Comparison of ENCODE assay signal across 8 mouse cellular contexts in the genomic region with DNA sequence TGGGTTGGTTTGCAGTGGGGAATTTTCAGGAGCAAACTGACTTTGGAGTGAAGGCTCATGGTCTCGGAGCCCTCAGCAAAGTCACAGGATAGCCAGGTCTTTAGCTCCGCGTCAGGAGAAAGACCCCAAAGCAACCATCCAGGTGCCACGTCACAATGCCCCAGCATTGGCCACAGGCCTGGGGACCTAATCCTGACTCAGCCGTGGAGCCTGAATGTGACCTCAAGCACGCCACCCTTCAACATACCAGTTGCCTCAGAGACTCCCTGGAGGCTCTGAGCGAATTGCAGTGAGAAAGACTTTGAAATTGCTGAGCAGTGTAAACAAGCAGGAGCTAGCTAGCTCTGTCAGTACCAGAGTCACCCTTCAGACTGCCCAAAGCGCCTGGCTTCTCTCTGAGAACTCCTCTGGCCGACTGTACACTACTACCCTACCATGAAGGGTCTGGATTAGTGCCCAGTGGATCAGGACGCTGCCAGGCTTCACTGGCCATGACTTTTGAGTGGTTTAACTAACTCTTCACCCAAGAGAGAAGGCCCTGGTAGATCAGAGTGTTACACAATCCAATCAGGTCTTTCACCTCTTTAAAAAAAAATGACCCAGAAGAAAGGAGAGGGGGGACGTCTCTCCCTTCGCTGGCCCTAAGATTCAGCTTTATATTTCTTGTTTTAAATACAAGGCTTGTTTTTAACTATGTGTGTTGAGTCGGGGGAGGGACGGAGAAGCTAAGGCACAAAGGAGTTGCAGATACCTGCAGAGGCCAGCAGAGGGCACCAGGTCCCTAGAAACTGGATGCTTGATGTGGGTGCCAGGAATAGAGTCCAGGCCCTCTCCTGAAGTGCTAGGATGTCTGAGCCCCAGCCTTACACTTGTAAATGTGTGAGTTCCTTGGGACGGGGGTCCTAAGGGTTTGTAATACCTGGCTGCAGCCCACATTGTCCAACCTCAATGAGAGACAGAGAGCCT. TPM values are rescaled to one million over a fixed set of nuclear protein-coding genes. Genes with fewer than 3 reads are reported as not detected.
DNase-seq lines count a peak whose midpoint lies in the region; ATAC-seq lines count a peak whose summit lies in the region.

No protein-coding gene starts in this region.

- no peak overlapping the region for H3K27ac ChIP-seq in forebrain, embryonic 11.5 days (ENCODE audit: low read depth, low read length)
- no peak overlapping the region for H3K27ac ChIP-seq in forebrain, embryonic 12.5 days

- no peaks in the 10 kb centered on the region for H3K9me3 ChIP-seq in forebrain, embryonic 11.5 days (ENCODE audit: control insufficient read depth, low read length)
- no peaks in the 10 kb centered on the region for H3K9me3 ChIP-seq in forebrain, embryonic 12.5 days

- H3K4me3 ChIP-seq in forebrain, embryonic 11.5 days (ENCODE audit: low read depth, low read length) = no peak overlapping the region
- no peak overlapping the region for H3K4me3 ChIP-seq in forebrain, embryonic 12.5 days (replicated peaks)

- H3K9ac ChIP-seq in forebrain, embryonic 11.5 days (ENCODE audit: low read length) = no peak overlapping the region
- no peak overlapping the region for H3K9ac ChIP-seq in forebrain, embryonic 12.5 days

- no peaks in the 10 kb centered on the region for H3K36me3 ChIP-seq in forebrain, embryonic 11.5 days (ENCODE audit: control insufficient read depth, insufficient read depth, low read length)
- H3K36me3 ChIP-seq in forebrain, embryonic 12.5 days (replicated peaks) = no peaks in the 10 kb centered on the region

- no peak for ATAC-seq in forebrain, embryonic 11.5 days (replicated peaks; ENCODE audit: low FRiP score)
- no peak for ATAC-seq in forebrain, embryonic 12.5 days (ENCODE audit: low FRiP score)

- H3K27me3 ChIP-seq in forebrain, embryonic 11.5 days (ENCODE audit: control insufficient read depth, insufficient read depth, low read length) = no peaks in the 10 kb centered on the region
- peaks cover 8% of the 10 kb centered on the region for H3K27me3 ChIP-seq in forebrain, embryonic 12.5 days

- H3K4me2 ChIP-seq in forebrain, embryonic 11.5 days (ENCODE audit: low read depth, low read length, severe bottlenecking) = no peak overlapping the region
- H3K4me2 ChIP-seq in forebrain, embryonic 12.5 days = no peak overlapping the region

- peak; percentile 76 for DNase-seq in forebrain, embryonic 11.5 days (ENCODE audit: low spot score)
- DNase-seq in urinary bladder, postnatal 25 days (ENCODE audit: low spot score) = peak; percentile 64
- no peak for DNase-seq in urinary bladder, postnatal 4 days (ENCODE audit: low spot score in 2 of 2)
- DNase-seq in embryo, embryonic 9.5 days (ENCODE audit: extremely low spot score) = peak; percentile 60
- peak; percentile 86 for DNase-seq in kidney, adult 9 months
- DNase-seq in lung, postnatal 4 days = peak; percentile 67 to 75
- peak; percentile 77 for DNase-seq in testis, postnatal 10 days (ENCODE audit: low spot score)

- H3K4me1 ChIP-seq in forebrain, embryonic 11.5 days (replicated peaks; ENCODE audit: control insufficient read depth, insufficient read depth, low read length) = no peaks in the 10 kb centered on the region
- H3K4me1 ChIP-seq in forebrain, embryonic 12.5 days = no peaks in the 10 kb centered on the region

- 54% methylated on average over 15 of the region's 15 CpGs for WGBS in forebrain, embryonic 11.5 days
- 57% methylated on average over 15 of the region's 15 CpGs for WGBS in forebrain, embryonic 12.5 days

RNA-seq across cellular contexts. Expression of a gene that starts 21.8 kb away (rescaled TPM):
- polyA plus RNA-seq in forebrain, embryonic 11.5 days (2014; fragmentation: Nextera tagmentation; extraction: Ambion mirVana) = 3.0 and 3.2 TPM in 2 replicates
- polyA plus RNA-seq in forebrain, embryonic 12.5 days (2016; fragmentation: Nextera tagmentation; extraction: Ambion mirVana) = 2.1 and 4.3 TPM in 2 replicates

RNA-seq across cellular contexts. Expression of a gene that starts 22.0 kb away (rescaled TPM):
- polyA plus RNA-seq in forebrain, embryonic 11.5 days (2014; fragmentation: Nextera tagmentation; extraction: Ambion mirVana) = 0.35 and 0.44 TPM in 2 replicates
- 0.19 and 0.36 TPM in 2 replicates for polyA plus RNA-seq in forebrain, embryonic 12.5 days (2016; fragmentation: Nextera tagmentation; extraction: Ambion mirVana)

RNA-seq across cellular contexts. Expression of a gene that starts 56.8 kb away (rescaled TPM):
- 3.9 and 4.5 TPM in 2 replicates for polyA plus RNA-seq in forebrain, embryonic 11.5 days (2014; fragmentation: Nextera tagmentation; extraction: Ambion mirVana)
- 1.9 and 2.8 TPM in 2 replicates for polyA plus RNA-seq in forebrain, embryonic 12.5 days (2016; fragmentation: Nextera tagmentation; extraction: Ambion mirVana)

Comparison
In these comparisons a context has a peak if more than half of its experiments do, and no peak if none do; other contexts are left out.
1. DNase-seq: peak in forebrain, embryonic 11.5 days (single experiment), urinary bladder, postnatal 25 days (single experiment), embryo, embryonic 9.5 days (single experiment), kidney, adult 9 months (single experiment), lung, postnatal 4 days (2 of 2) and testis, postnatal 10 days (single experiment); none in urinary bladder, postnatal 4 days (0 of 2).